ENCODE assay signal across 36 mouse cellular contexts in genomic region chr19:4434999-4435398, GRCm38 (mm10). TPM values are rescaled to one million over a fixed set of nuclear protein-coding genes. Genes with fewer than 3 reads are reported as not detected.
"Had no signal": no experiment of that assay in that cellular context is flagged by ENCODE, and none has a peak within 500 bp of the region (broad histone marks: within the 10 kb centered on the region; RNA-seq: fewer than 3 reads in every experiment).

No protein-coding gene starts in this region.

- H3K9ac ChIP-seq: limb, embryonic 12.5 days; limb, embryonic 13.5 days; limb, embryonic 15.5 days; liver, embryonic 12.5 days; liver, embryonic 13.5 days; liver, embryonic 14.5 days; liver, embryonic 15.5 days; liver, postnatal 0 days; lung, embryonic 14.5 days; lung, embryonic 15.5 days; midbrain, embryonic 12.5 days; midbrain, embryonic 13.5 days; midbrain, embryonic 15.5 days; neural tube, embryonic 12.5 days had no signal

- ATAC-seq: liver, embryonic 12.5 days; liver, postnatal 0 days; lung, postnatal 0 days; midbrain, embryonic 13.5 days; midbrain, embryonic 15.5 days; midbrain, embryonic 16.5 days had no signal

- H3K27ac ChIP-seq: limb, embryonic 10.5 days; limb, embryonic 12.5 days; limb, embryonic 13.5 days; limb, embryonic 15.5 days; liver, embryonic 12.5 days; liver, embryonic 13.5 days; liver, embryonic 14.5 days; liver, embryonic 15.5 days; lung, embryonic 15.5 days; macrophage; midbrain, embryonic 10.5 days; midbrain, embryonic 12.5 days; midbrain, embryonic 13.5 days; midbrain, embryonic 15.5 days; neural tube, embryonic 12.5 days had no signal

- DNase-seq: left cerebral cortex, postnatal 4 days; liver; liver, embryonic 13.5 days; liver, postnatal 0 days; lung, adult 18-20 months; lung, adult 2 months; lung, embryonic 14.5 days; lung, postnatal 10 days; lung, postnatal 14 days; lung, postnatal 36 days; lung, postnatal 4 days; midbrain, embryonic 14.5 days had no signal

- H3K9me3 ChIP-seq: limb, embryonic 10.5 days; limb, embryonic 12.5 days; limb, embryonic 13.5 days; limb, embryonic 15.5 days; liver, embryonic 12.5 days; liver, embryonic 13.5 days; liver, embryonic 15.5 days; lung, embryonic 15.5 days; midbrain, embryonic 10.5 days; midbrain, embryonic 12.5 days; midbrain, embryonic 13.5 days; midbrain, embryonic 15.5 days had no signal

- H3K36me3 ChIP-seq: midbrain, embryonic 10.5 days; midbrain, embryonic 12.5 days; midbrain, embryonic 13.5 days; midbrain, embryonic 15.5 days; neural tube, embryonic 12.5 days had no signal

- H3K4me3 ChIP-seq: limb, embryonic 10.5 days; limb, embryonic 12.5 days; limb, embryonic 13.5 days; limb, embryonic 15.5 days; liver, embryonic 12.5 days; liver, embryonic 13.5 days; liver, embryonic 15.5 days; lung, embryonic 15.5 days; megakaryocyte, embryonic 14.5 days; midbrain, embryonic 10.5 days; midbrain, embryonic 12.5 days; midbrain, embryonic 13.5 days; midbrain, embryonic 15.5 days; myocyte; neural tube, embryonic 12.5 days had no signal

- H3K27me3 ChIP-seq: limb, embryonic 12.5 days; limb, embryonic 13.5 days; limb, embryonic 15.5 days; lung, embryonic 15.5 days had no signal

- H3K4me2 ChIP-seq: limb, embryonic 12.5 days; limb, embryonic 13.5 days; limb, embryonic 15.5 days; liver, embryonic 11.5 days; liver, embryonic 12.5 days; liver, embryonic 13.5 days; liver, embryonic 15.5 days; lung, embryonic 14.5 days; lung, embryonic 15.5 days; midbrain, embryonic 11.5 days; midbrain, embryonic 12.5 days; midbrain, embryonic 13.5 days; midbrain, embryonic 15.5 days; neural tube, embryonic 12.5 days had no signal

RNA-seq across cellular contexts. Expression of gene Rhod, which starts 4.2 kb away (rescaled TPM):
- total RNA-seq: megakaryocyte progenitor cell, adult 5-6 weeks; megakaryocyte, adult 5-6 weeks; megakaryocyte-erythroid progenitor cell, adult 5-6 weeks; monocyte, adult 5-6 weeks had no signal

RNA-seq across cellular contexts. Expression of gene Syt12, which starts 42.2 kb away (rescaled TPM):
- total RNA-seq: megakaryocyte progenitor cell, adult 5-6 weeks; megakaryocyte, adult 5-6 weeks; megakaryocyte-erythroid progenitor cell, adult 5-6 weeks; monocyte, adult 5-6 weeks had no signal
- polyA plus RNA-seq: macrophage had no signal
